Mouse (Mus musculus) CH12.LX (cell line): Measurements from ENCODE around the gene Tacc3.

Experiments
- CTCF ChIP-seq, 2 experiments: IDR thresholded peaks in 1 of 2; conservative IDR thresholded peaks in 1 of 2; 2 replicates each; pipeline ENCODE4 v1.5.1; 2011 to 2012; ENCODE audit warnings: low read depth in 2 of 2, low read length in 2 of 2, improper control_type of control experiment in 1 of 2, inconsistent platforms in 1 of 2, mild to moderate bottlenecking in 1 of 2, moderate library complexity in 1 of 2
- MAZ ChIP-seq: IDR thresholded peaks from 2 replicates; pipeline ENCODE4 v1.6.1; 2012; ENCODE audit warnings: low read depth, mild to moderate bottlenecking, inconsistent platforms, low read length, improper control_type of control experiment, moderate library complexity

GRCm38 (mm10) chr5:33722266-33723018, 64.5 kb downstream of the Tacc3 start:
- TF ChIP-seq MAZ, result no peak
- TF ChIP-seq CTCF (conservative IDR thresholded peaks at IDR 0.05 in 1 of 2, IDR thresholded peaks at IDR 0.05 in 1 of 2; ENCODE audit: low read depth in 2 of 2, low read length in 2 of 2), result no peak
